Mouse (Mus musculus): ENCODE measurements at regions not wholly inside any gene's neighbourhood (a gene's known extent, or its start where the extent isn't known, plus 50 kb on each side); places are given as distances from the start of the nearest gene placed in this dataset.

DNA sequence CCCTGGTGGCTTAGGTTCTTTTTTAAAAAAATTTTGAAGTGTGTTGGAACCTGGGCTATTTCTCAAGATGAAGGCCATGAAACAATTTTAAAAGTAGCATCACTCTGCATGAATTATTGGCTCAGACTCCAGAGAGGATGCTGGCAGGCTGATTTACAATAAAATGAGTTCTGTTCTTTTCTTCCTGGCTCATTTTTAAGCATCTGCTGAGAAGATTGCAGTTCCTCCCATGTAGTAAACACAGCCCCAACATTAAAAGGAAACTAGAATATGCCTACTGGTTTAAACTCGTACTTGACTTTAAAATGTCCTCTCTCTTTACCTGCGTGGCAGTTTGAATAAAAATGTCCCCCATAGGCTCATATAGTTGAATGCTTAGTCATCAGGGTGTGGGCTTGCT, 249.3 kb downstream of the 1700009N14Rik start:
- TF ChIP-seq CTCF (IDR thresholded peaks at IDR 0.05) = no peak
- DNase-seq (ENCODE audit: low read depth, low spot score) (no peak), ATAC-seq (no peak)
- in situ Hi-C loops (cut with MboI; ENCODE audit: low pct_unique_long_range_greater_than_20kb) = loop anchor here (10.0 to 25.0 kb wide), 2 partner anchors 385 to 1437 kb away; no protein-coding TSS in a partner anchor
- H3K27me3 ChIP-seq = no peaks in the 10 kb centered on the region
- POLR2A ChIA-PET = no interaction called here
- CTCF ChIA-PET = no interaction called here

DNA sequence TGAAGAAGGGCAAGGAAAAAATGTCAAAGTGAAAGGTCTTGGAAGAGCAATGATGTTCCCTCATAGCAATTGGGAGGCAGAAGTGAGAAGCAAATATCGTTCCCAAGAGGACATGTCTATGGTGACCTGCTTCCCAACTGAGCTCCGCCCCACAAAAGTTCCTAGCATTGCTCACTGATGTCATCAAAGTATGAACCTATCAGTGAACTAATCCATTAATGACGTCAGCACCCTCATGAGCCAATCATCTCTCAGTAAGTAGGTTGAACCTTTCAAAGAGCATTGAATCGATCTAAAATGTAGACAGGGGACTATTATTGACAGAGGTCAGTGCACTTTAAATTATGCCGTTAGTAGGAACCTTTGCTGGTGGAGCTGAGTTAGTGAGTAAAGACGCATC, 267.4 kb downstream of the 1700009N14Rik start:
- POLR2A ChIA-PET = no interaction called here
- H3K27me3 ChIP-seq = no peaks in the 10 kb centered on the region
- DNase-seq (ENCODE audit: low read depth, low spot score) = no peak
- TF ChIP-seq CTCF (IDR thresholded peaks at IDR 0.05) = no peak
- in situ Hi-C loops (cut with MboI; ENCODE audit: low pct_unique_long_range_greater_than_20kb) = no loop called here
- CTCF ChIA-PET = no interaction called here
- no peak for ATAC-seq

DNA sequence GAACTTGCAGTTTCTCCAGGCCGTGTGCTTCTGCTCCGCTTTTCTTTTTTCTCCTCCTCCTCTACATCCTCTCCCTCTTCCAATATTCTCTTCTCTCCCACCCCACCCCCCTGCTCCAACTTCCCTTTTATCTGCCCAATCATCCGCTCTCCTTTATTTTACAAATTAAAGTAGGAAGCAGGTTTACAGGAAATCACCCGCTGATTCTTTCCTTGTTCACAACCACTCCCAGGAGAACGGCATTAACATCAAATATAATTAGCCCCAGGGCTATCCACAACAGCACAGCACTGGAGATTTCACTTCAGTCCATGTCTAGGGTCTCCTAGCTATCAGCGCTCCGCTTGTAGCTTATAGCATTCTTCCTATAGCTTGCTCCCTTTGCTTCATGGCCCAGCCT, 268.6 kb downstream of the 1700009N14Rik start:
- in situ Hi-C loops (cut with MboI; ENCODE audit: low pct_unique_long_range_greater_than_20kb) = no loop called here
- ATAC-seq (no peak), DNase-seq (ENCODE audit: low read depth, low spot score) (no peak)
- no peak for TF ChIP-seq CTCF (IDR thresholded peaks at IDR 0.05)
- H3K27me3 ChIP-seq = no peaks in the 10 kb centered on the region
- ChIA-PET CTCF (no interaction called here), POLR2A (no interaction called here)

DNA sequence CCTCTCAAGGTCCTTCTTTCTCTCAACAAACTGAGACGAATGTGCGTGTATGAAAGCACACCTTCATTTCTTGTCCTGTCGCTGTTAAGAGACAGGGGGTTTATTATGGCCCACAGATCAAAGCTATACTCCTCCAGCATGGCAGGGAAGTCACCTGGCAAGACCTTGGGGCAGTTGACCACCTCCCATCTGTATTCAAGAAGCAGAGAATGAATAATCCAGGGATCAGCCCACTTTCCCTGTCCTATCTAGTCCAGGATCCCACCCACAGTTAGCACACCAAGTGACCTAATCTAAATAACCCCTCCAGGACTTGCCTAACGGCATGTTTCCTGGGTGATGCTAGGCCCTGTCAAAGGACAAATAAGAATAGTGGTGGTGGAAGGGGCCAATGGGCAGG, 269.9 kb downstream of the 1700009N14Rik start:
- DNase-seq (ENCODE audit: low read depth, low spot score) (no peak), ATAC-seq (no peak)
- TF ChIP-seq CTCF (IDR thresholded peaks at IDR 0.05) = no peak
- CTCF ChIA-PET = no interaction called here
- in situ Hi-C loops (cut with MboI; ENCODE audit: low pct_unique_long_range_greater_than_20kb) = no loop called here
- no peaks in the 10 kb centered on the region for H3K27me3 ChIP-seq
- POLR2A ChIA-PET = no interaction called here

DNA sequence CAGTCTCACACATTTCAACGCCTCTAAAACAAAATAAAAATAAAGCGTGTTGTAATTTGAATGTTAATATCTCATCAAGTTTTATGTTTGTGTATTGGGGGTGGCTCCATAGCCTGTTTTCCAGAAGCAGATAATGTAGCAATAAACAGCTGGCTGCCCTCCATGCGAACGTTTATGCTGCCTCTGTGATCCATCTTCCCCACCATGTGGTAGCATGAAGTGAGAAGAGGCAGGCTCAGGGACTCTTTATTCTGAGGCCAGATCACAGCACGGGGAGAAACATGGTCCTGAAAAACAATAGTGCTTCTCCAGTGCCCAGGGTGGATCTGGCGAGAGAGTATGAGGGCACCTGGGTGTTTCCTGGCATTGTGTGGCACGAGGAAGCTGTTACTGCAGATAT, 271.4 kb downstream of the 1700009N14Rik start:
- no peaks in the 10 kb centered on the region for H3K27me3 ChIP-seq
- in situ Hi-C loops (cut with MboI; ENCODE audit: low pct_unique_long_range_greater_than_20kb) = no loop called here
- TF ChIP-seq CTCF (IDR thresholded peaks at IDR 0.05) = no peak
- ChIA-PET CTCF (no interaction called here), POLR2A (no interaction called here)
- ATAC-seq (no peak), DNase-seq (ENCODE audit: low read depth, low spot score) (no peak)

DNA sequence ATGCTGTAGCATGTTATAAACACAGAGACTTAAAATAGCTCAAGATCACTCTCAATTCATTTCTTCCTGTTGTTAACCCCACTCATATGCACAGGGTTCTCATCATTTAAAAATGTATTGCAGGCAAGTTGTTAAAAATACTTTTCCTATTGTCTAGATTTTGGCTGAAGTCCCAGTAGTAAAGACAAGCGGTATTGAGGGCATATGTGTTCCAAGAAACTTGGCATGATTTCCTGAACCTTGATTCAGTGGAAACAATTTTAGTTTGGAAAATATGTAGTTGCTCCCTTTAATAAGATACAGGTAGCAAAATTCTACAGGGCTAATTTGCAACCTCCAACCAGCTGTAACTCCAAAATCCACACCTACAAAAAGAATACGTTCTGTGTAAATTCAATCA, 315.5 kb downstream of the 1700009N14Rik start:
- POLR2A ChIA-PET = no interaction called here

DNA sequence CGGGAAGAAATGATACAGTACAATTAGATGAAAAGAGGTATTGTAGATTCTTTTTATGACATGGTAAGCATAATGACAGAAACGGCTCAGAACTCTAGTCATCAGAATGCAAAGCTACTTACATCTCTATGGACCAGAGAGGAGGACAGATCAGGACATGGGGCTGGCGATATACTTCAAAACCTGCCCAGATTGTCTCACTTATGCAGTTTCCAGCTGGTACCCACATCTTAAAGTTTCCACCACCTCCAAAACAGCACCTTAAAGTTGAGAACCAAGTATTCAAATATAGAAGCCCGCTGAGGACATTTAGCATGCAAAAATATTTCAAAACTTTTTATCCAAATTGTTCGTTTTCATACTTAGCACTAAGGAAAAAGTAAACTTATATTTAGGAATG, 341.0 kb downstream of the 1700009N14Rik start:
- no peak for TF ChIP-seq CTCF (IDR thresholded peaks at IDR 0.05)
- in situ Hi-C loops (cut with MboI; ENCODE audit: low pct_unique_long_range_greater_than_20kb) = no loop called here
- ChIA-PET CTCF (no interaction called here), POLR2A (no interaction called here)
- DNase-seq (ENCODE audit: low read depth, low spot score) (no peak), ATAC-seq (no peak)
- peaks cover 2% of the 10 kb centered on the region for H3K27me3 ChIP-seq

More for the DNA sequence above, 315.5 kb downstream of the 1700009N14Rik start:
- CTCF ChIA-PET = no interaction called here
- in situ Hi-C loops (cut with MboI; ENCODE audit: low pct_unique_long_range_greater_than_20kb) = no loop called here
- ATAC-seq = no peak
- no peaks in the 10 kb centered on the region for H3K27me3 ChIP-seq
- DNase-seq (ENCODE audit: low read depth, low spot score) = no peak
- no peak for TF ChIP-seq CTCF (IDR thresholded peaks at IDR 0.05)

DNA sequence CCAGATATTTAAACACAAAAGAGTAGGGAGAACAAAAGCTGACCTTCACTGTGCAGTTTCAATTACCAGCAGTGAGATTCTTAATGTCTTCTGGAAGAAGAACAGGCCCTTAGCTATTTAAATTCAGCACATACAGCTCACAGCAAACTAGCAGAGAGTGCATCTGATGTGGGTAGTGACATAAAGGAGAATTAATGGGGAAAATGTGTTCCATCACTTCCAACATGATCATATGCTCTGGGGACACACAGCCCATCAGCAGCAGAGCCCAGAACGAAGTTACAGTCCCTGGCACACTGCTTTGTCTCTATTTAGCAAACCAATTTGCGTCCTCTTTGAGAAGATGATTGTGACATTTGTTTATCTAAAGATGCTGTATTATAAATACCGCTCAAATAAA, 332.9 kb upstream of the Aco1 start:
- no peak for TF ChIP-seq CTCF (IDR thresholded peaks at IDR 0.05)
- ATAC-seq (no peak), DNase-seq (ENCODE audit: low read depth, low spot score) (no peak)
- ChIA-PET CTCF (no interaction called here), POLR2A (no interaction called here)
- no peaks in the 10 kb centered on the region for H3K27me3 ChIP-seq
- in situ Hi-C loops (cut with MboI; ENCODE audit: low pct_unique_long_range_greater_than_20kb) = no loop called here

DNA sequence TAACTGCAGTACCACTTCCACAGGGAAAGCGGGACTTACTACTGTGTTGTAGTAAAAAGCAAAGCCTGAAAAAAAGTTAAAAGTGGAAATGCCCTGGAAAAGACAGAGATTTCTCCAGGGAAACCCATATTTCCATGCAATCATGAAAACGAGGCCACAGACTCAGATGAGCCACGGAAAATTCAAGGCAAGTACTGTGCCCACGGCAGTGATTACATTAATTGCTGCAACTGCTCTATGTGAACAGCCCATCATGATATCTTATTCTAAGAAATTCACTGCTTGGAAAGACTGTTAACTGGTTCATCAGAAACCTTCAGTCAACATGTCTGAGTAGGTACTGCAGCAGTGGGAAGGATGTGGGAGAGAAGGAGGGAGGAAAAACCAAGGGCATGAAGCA, 330.1 kb upstream of the Aco1 start:
- POLR2A ChIA-PET = no interaction called here
- in situ Hi-C loops (cut with MboI; ENCODE audit: low pct_unique_long_range_greater_than_20kb) = no loop called here
- CTCF ChIA-PET = no interaction called here
- no peaks in the 10 kb centered on the region for H3K27me3 ChIP-seq
- no peak for TF ChIP-seq CTCF (IDR thresholded peaks at IDR 0.05)
- DNase-seq (ENCODE audit: low read depth, low spot score) = no peak
- no peak for ATAC-seq

DNA sequence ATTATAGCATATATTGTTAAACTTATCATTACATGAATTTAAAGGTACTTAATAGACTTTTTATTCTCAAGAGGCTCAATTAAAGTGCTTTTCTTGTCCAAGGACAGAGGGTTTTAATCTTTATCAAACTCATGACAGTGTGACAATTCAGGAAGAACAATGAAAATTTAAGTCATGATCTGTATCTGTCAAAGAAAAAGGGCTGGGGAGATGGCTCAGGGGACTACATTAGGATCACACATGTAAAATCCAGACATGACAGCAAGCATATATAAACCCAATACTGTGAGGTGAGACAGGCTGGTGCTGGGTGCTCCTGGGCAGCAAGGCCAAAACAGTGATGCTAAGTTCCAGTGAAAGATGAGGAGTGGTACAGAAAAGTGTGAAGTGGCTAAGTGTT, 327.3 kb upstream of the Aco1 start:
- no peak for TF ChIP-seq CTCF (IDR thresholded peaks at IDR 0.05)
- CTCF ChIA-PET = no interaction called here
- POLR2A ChIA-PET = no interaction called here
- in situ Hi-C loops (cut with MboI; ENCODE audit: low pct_unique_long_range_greater_than_20kb) = no loop called here
- ATAC-seq (no peak), DNase-seq (ENCODE audit: low read depth, low spot score) (no peak)
- no peaks in the 10 kb centered on the region for H3K27me3 ChIP-seq

DNA sequence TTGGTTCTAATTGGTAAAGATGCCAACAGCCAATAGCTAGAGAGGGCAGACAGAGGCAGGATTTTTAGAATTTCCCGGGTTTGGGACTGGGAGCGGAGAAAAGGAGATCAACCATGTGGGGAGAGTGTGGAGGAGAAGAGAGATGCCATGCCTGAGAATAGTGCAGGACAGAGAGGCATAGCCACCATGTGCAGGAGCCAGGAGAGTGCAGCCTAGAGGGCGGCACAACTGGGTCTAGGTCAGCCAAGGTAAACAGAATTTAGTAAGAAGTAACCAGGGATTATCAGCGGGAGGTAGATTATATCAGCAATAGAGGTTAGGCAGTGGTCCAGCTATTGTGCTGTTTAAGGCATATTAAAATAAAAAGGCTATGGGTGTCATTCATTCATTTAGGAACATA, 325.2 kb upstream of the Aco1 start:
- ATAC-seq (no peak), DNase-seq (ENCODE audit: low read depth, low spot score) (no peak)
- in situ Hi-C loops (cut with MboI; ENCODE audit: low pct_unique_long_range_greater_than_20kb) = no loop called here
- ChIA-PET CTCF (no interaction called here), POLR2A (no interaction called here)
- TF ChIP-seq CTCF (IDR thresholded peaks at IDR 0.05) = no peak
- no peaks in the 10 kb centered on the region for H3K27me3 ChIP-seq

DNA sequence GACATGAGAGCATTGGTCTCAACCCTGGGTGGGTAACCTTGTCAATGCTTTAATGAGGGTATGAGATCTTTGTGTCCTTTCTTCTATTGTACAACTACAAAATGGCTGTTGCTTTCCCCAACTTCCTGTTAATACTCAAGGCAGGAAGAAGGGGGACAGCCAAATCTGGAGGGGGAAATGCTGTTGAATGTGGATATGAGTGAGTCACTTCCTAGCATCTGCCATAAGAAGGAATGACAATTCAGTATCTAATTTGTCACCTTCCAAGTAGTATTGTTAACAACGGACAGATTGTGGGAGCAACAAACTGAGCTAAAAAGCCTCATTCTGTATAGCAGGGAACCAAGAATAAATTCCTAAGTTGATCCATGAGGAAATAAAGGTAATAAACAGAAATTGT, 309.2 kb upstream of the Aco1 start:
- ChIA-PET POLR2A (no interaction called here), CTCF (no interaction called here)
- DNase-seq (ENCODE audit: low read depth, low spot score) (no peak), ATAC-seq (no peak)
- no peak for TF ChIP-seq CTCF (IDR thresholded peaks at IDR 0.05)
- in situ Hi-C loops (cut with MboI; ENCODE audit: low pct_unique_long_range_greater_than_20kb) = no loop called here
- no peaks in the 10 kb centered on the region for H3K27me3 ChIP-seq
